Mouse (Mus musculus) left cerebral cortex, postnatal 10 days (tissue): ENCODE results near the gene Adam15. TPM values are rescaled to one million over a fixed set of nuclear protein-coding genes. Genes with fewer than 3 reads are reported as not detected.
A peak's percentile ranks its signal among the peaks of the same experiment; 100 is the strongest.

Experiments used
- DNase-seq, 2 experiments: peaks; one replicate each; pipeline ENCODE4 v3.0.0; 2021 to 2022; ENCODE audit warnings: low spot score in 2 of 2, mixed read lengths in 1 of 2; ENCODE audit errors: extremely low spot score in 1 of 2
- intact Hi-C: fragments of 180-260 bp; cut with DNase I; formaldehyde crosslinking; loops from one replicate; pipeline ENCODE4 v1.15.1; 2025
- total RNA-seq, 2 experiments: library from RNA; stranded (reverse); gene quantifications; 2 replicates each; pipeline ENCODE4 v1.2.3; 2021

The Adam15 gene
- 10 to 100 TPM; 93.0 to 96.9 TPM for total RNA-seq

GRCm38 (mm10) chr3:89349869-89350501, at the start of gene Adam15:
Adam15 (minus strand) TSS chr3:89349996.
- intact Hi-C loops, result loop anchor here (5.0 to 10.0 kb wide), 3 partner anchors 33 to 425 kb away; partner anchors contain the start of gene Ube2q1
- DNase-seq, result peak; percentile 76 to 92

GRCm38 (mm10) chr3:89396654-89397005, 46.8 kb upstream of the Adam15 start:
- intact Hi-C loops, result loop anchor here (5.0 kb wide), 1 partner anchor 91 kb away; no protein-coding TSS in a partner anchor
- DNase-seq, result no peak

GRCm38 (mm10) chr3:89395806-89396653, 46.2 kb upstream of the Adam15 start:
- intact Hi-C loops, result loop anchor here (5.0 kb wide), 1 partner anchor 91 kb away; no protein-coding TSS in a partner anchor
- peak in 1 of 2 experiments; percentile 72 for DNase-seq

- intact Hi-C loops, result loop anchor here (5.0 kb wide), 1 partner anchor 92 kb away; no protein-coding TSS in a partner anchor
- DNase-seq, result no peak
Observed at GRCm38 (mm10) chr3:89395419-89395805, 45.6 kb upstream of the Adam15 start.

DNA sequence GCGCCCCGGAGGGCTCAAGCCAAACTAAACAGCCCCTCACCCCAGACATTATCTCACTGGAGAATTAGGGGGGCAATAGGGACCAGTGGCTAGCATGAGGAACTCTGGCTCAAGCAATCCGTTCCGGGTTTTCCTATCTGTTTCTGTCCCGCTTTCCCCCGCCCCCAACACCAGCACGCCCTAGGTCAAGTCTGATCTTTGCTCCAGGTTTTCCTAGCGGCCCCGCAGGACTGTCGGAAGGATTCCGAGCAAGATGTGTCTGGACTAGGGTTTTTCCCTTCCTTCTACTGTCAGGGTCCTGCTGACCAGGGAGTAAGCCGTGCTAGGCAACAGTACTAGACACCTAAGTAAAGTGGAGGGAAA, 45.1 kb upstream of the Adam15 start:
- peak; percentile 51 to 91 for DNase-seq
- intact Hi-C loops, result loop anchor here (5.0 kb wide), 1 partner anchor 92 kb away; no protein-coding TSS in a partner anchor

DNA sequence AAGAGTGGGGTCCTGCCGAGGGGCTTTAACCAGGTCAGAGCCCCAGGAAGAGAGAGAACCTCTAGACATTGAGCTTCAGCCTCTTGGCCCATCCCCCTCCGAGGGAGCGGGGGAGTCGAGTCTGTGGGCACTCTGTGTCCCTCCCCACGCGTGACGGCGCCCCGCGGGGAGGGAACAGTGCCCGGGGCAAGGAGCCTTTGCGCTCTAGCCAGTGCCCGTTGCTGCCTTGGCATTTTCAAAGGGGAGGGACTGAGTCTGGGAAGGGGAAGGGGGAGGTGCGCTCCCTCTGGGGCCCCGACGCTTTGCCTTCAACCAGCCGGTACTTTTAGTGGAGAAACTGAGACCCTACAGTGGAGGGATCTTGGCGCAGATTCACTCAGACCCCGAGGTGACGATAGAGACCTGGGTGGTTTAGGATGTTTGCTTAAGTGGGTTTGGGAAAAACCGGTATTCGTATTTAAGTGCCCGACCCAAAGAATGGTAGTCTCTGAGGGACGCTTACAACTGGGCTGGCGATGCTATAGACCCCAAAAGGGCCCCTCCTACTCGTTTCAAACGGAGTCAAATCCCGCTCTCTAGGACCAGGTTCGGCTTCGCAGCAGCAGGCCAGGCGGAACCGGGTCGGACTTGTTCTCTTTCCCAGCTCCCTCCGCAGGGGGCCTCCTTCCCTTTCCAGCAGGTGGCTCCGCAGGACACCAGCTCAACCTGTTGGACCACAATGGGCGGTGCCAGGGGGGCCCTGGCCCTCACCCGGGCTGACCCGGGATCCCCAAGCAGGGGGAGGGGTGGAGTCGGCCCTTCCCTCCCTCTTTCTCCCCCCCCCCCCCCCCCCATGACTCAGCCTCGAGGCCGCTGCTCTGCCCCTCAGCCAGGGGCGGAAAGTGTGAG, 44.5 kb upstream of the Adam15 start, which contains the start of gene Zbtb7b:
Gene Zbtb7b, minus strand, starts transcription at position 771 of the 888 bp plus-strand sequence.
- intact Hi-C loops, result no loop called here

DNA sequence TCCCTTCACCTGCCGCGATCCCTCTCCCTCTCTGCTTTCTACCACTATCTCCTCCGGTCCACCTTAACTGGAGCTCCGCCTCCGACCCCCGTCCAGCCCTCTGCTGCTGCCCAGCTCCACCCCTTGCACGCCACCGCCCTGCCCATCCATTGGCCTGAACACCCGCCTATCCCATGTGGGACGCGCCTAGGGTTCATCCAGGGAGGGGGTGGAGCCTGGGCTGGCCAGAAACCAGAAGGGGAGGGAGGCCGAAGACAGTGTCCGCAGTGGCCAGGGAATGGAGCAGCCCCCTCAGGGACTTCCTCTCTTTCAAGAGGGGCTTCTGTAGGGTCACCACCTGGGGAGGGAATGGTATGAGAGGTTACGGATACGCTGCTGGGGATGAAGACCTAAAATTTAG, 43.8 kb upstream of the Adam15 start:
- intact Hi-C loops, result no loop called here
- peak; percentile 97 to 99 for DNase-seq

More for the DNA sequence above, 44.5 kb upstream of the Adam15 start, which contains the start of gene Zbtb7b:
- peak; percentile 48 to 86 for DNase-seq

- intact Hi-C loops, result no loop called here
- DNase-seq, result peak in 1 of 2 experiments; percentile 65
Observed at GRCm38 (mm10) chr3:89392871-89393311, 43.1 kb upstream of the Adam15 start.

DNA sequence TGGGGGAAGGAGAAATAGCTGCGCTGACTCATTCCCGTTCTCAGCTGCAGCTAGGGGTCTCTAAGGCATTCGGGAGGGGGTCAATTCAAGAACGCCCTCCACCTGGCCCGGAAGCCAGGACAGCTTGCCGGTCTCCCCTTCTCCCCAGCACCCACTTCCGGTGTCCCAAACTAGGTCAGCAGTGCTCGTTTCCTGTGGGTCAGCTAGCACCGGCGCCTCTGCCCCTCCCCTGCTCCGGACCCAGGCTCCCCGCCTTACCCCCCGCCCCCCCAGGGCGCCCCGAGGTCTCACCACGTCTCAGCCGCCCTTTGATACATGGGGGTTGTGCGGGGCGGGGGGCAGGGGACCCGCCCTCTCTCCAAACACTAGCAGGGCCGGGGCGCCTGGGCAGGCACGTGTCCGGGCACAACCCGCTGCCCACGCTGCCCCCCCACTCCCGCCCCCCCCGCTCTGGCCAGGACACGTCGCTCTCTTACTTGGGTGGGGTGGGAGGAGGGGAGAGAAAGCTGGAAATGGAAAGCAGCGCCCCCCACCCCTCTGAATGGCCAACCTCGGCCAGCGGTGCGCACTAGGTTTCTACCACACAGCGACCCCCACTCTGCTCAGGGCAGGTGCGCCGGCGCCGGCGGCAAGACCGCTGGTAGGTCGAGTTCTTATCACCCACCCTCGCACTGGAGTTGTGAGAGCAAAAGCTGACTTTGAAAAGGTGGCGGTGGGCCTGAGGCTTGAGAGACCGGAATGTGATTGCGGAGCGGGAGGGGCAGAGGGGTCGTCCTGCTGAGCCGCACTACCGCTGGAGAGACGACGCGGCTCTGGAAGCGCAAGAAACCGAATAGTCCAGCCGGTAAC, 42.1 kb upstream of the Adam15 start:
- peak in 1 of 2 experiments; percentile 80 for DNase-seq

GRCm38 (mm10) chr3:89390699-89391662, 41.2 kb upstream of the Adam15 start:
- DNase-seq, result peak in 1 of 2 experiments; percentile 62

More for the DNA sequence above, 42.1 kb upstream of the Adam15 start:
- intact Hi-C loops, result no loop called here

GRCm38 (mm10) chr3:89390111-89390515, 40.3 kb upstream of the Adam15 start:
- intact Hi-C loops, result no loop called here
- DNase-seq, result no peak

More at GRCm38 (mm10) chr3:89390699-89391662, 41.2 kb upstream of the Adam15 start:
- intact Hi-C loops, result no loop called here

DNA sequence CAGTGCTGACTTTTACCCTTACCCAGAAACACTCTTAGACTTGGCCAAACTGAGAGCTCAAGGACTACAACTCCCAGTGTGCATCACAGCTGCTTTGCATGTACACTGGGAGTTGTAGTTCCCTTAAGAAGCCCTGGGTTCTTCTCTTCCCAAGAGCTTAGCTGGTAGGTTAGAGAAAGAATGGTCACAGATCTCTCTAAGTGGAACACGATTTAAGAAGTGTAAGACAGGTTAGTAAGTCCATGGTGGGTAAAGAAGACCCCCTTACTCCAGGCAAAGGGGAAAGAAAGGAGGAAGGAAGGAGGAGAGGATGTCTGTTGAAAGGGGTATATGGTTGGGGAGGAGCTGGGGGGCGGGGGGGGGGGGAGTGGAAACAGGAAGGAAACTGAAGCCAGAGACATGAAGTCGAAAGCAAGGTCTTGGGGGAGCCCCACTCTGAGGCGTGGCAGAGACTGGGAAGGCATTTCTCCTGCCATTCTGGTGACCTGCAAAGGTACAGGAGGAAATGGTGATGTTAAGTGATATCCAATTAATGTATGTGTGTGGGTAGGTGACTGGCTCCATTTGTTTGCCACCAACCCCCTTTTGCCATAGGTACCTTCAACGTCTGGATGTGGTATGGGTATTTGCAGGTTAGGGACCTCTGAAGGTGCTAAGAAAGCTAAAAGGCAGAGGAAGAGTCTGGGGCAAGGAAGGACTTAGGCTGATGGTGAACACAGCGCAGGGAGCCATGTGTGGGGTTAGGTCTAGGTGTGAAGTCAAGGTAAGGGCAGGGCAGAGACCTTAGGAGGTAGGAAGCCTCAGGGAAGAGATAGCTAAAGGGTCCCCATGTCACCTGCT, 39.3 kb upstream of the Adam15 start:
- DNase-seq, result no peak

GRCm38 (mm10) chr3:89388134-89388881, 38.5 kb upstream of the Adam15 start:
- peak in 1 of 2 experiments; percentile 74 for DNase-seq
- intact Hi-C loops, result no loop called here

More for the DNA sequence above, 39.3 kb upstream of the Adam15 start:
- intact Hi-C loops, result no loop called here

- no peak for DNase-seq
Observed at GRCm38 (mm10) chr3:89387632-89388031, 37.8 kb upstream of the Adam15 start.

More at GRCm38 (mm10) chr3:89387632-89388031, 37.8 kb upstream of the Adam15 start:
- intact Hi-C loops, result no loop called here
